Mouse (Mus musculus) myocyte (in vitro differentiated cells): ENCODE results near the gene Dcakd.

Source experiments
- CEBPB ChIP-seq: IDR thresholded peaks from 2 replicates; pipeline ENCODE4 v1.6.1; 2011; ENCODE audit warnings: mild to moderate bottlenecking, moderate library complexity; ENCODE audit not compliant: poor library complexity, insufficient read depth, severe bottlenecking
- E2F4 ChIP-seq: IDR thresholded peaks from one replicate; pipeline ENCODE4 v1.6.1; 2011; ENCODE audit warnings: mild to moderate bottlenecking, control low read depth, moderate library complexity; ENCODE audit not compliant: insufficient read depth
- MAX ChIP-seq: IDR thresholded peaks from one replicate; pipeline ENCODE4 v1.6.1; 2011; ENCODE audit warnings: low read depth, mild to moderate bottlenecking, control low read depth
- MYOD1 ChIP-seq, 3 experiments: IDR thresholded peaks; one replicate each; pipeline ENCODE4 v1.6.1; 2011; ENCODE audit warnings: control low read depth in 2 of 3, low read depth in 2 of 3, mild to moderate bottlenecking in 2 of 3, moderate library complexity in 1 of 3; ENCODE audit not compliant: insufficient read length in 2 of 3, control insufficient read depth in 1 of 3
- MYOG ChIP-seq, 3 experiments: IDR thresholded peaks; one replicate each; pipeline ENCODE4 v1.6.1; 2011; ENCODE audit warnings: control low read depth in 2 of 3, low read depth in 2 of 3, mild to moderate bottlenecking in 2 of 3; ENCODE audit not compliant: insufficient read length in 2 of 3, control insufficient read depth in 1 of 3, insufficient read depth in 1 of 3
- POLR2A ChIP-seq: IDR thresholded peaks from one replicate; pipeline ENCODE4 v1.6.1; 2011; ENCODE audit warnings: low read depth, mild to moderate bottlenecking, control low read depth, moderate library complexity; ENCODE audit not compliant: insufficient read length
- POLR2AphosphoS2 ChIP-seq: IDR thresholded peaks from one replicate; pipeline ENCODE4 v1.6.1; 2011; ENCODE audit warnings: low read depth, control low read depth; ENCODE audit not compliant: insufficient read length
- SRF ChIP-seq: IDR thresholded peaks from one replicate; pipeline ENCODE4 v1.6.1; 2011; ENCODE audit warnings: low read depth; ENCODE audit not compliant: control insufficient read depth, insufficient read length
- TCF12 ChIP-seq: IDR thresholded peaks from one replicate; pipeline ENCODE4 v1.6.1; 2011; ENCODE audit warnings: mild to moderate bottlenecking, control low read depth; ENCODE audit not compliant: poor library complexity, insufficient read depth, severe bottlenecking
- TCF3 ChIP-seq: IDR thresholded peaks from one replicate; pipeline ENCODE4 v1.6.1; 2011; ENCODE audit warnings: low read depth, control low read depth; ENCODE audit not compliant: insufficient read length
- USF1 ChIP-seq: IDR thresholded peaks from one replicate; pipeline ENCODE4 v1.6.1; 2011; ENCODE audit warnings: low read depth, mild to moderate bottlenecking, control low read depth, moderate library complexity

DNA sequence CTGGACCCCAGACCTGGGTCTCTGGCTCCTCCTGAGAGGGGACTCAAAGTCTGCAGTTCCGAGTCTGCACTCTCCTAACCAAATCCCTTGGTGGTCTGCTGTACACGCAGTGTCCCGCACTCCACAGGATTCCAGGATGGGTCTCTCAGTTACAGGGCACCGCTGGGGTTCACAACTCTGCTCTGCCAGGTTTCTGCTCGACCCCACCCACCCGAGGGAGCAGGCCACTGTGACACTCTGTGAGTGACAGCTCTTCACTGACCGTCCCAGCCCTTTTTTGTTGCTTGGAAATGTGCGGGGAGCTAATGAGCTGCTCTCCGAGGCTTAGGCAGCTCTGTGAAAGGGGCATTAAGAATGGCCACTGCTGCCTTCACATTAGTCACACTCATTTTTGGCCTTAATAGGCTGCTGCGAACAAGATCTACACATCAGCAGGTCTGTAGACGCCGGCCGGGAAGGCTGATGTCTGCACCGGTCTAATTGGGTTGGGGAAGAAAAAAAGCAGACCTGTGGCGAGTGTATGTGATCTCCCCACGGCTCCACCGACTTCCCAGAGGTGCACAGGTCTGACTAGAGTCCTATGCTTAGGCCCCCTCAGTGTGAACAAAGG is 34.6 kb downstream of the Dcakd start:
- TF ChIP-seq POLR2A (no peak), MYOG (IDR thresholded peaks at IDR 0.05; ENCODE audit: control insufficient read depth in 1 of 3, insufficient read depth in 1 of 3, insufficient read length in 2 of 3, low read depth in 2 of 3) (no peak), E2F4 (no peak), MYOD1 (IDR thresholded peaks at IDR 0.05; ENCODE audit: control insufficient read depth in 1 of 3, insufficient read length in 2 of 3, low read depth in 2 of 3) (no peak), USF1 (no peak), POLR2AphosphoS2 (peak; percentile 6), TCF3 (no peak), CEBPB (no peak), TCF12 (no peak), MAX (no peak), SRF (no peak)
